Mouse (Mus musculus): ENCODE measurements around the gene Gm960. TPM values are rescaled to one million over a fixed set of nuclear protein-coding genes. Genes with fewer than 3 reads are reported as not detected.

The Gm960 gene
- total RNA-seq (2023) = not detected in 4 replicates

GRCm38 (mm10) chr19:4698205-4698677 is at the start of gene Gm960:
Gene Gm960, minus strand, starts transcription at chr19:4698668.

GRCm38 (mm10) chr19:4711098-4711600 is 12.7 kb upstream of the Gm960 start, which contains the start of gene Sptbn2:
Gene Sptbn2, plus strand, starts transcription at chr19:4711167.

GRCm38 (mm10) chr19:4625179-4625828 is 73.2 kb downstream of the Gm960 start, which contains the start of gene Rce1:
Gene Rce1, minus strand, starts transcription at chr19:4625641.

DNA sequence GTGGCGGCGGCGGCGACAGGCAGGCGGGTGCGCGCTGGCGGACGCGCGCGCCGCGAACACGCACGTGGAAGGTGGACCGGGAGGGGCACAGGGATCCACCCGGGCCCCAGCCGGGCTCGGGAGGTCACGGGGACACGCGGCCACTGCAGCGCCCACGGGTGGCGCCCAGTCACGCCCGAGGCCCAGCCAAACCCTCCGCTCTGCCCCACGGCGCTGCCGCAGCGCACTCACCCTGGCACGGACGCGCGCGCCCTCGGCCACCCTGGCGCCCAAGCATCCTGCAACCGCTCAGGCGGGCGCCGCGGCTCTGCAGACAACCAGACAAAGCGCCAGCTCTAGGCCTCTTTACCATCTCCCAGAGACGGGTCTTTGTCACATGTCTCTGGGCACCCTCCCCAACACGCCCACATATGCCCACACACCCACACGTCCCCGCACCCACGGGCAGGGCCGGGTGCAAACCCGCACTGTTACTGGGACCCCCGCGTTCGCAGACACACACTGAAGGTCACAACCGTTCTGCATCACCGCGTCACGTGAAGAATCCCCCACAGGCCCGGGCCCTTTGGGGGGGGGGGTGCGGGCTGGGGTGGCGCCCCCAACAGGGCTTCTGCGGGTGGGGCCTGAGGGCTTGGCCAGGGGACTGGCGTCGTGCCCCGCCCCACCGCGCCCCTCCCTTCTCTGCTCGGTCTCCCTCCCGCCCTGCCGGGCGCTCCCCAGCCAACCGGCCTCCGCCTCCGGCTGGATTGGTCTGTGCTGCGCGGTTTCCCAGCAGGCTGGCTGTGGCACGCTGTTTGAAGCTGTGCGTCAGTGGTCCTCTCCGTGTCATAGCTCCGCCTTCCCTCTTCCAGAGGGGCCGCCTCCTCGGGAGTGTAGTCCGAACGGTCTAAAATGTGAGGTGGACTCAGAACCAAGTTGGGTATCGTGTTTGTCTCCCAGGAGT is 83.0 kb downstream of the Gm960 start, which contains the start of gene Lrfn4:
TSS of gene Lrfn4 (minus strand) at position 517 of the 943 bp plus-strand sequence.

Other genes with a start within 250 kb of the Gm960 start
- not detected in 4 replicates for gene Syt12, start 221.2 kb downstream of the Gm960 start, total RNA-seq (2023)
- not detected in 4 replicates for gene 2010003K11Rik, start 200.1 kb downstream of the Gm960 start, total RNA-seq (2023)
- 2.4 to 4.6 TPM (median 3.8 TPM) in 4 replicates for gene Pcx, start 188.2 kb downstream of the Gm960 start, total RNA-seq (2023)
- gene Lrfn4, start 83.0 kb downstream of the Gm960 start, total RNA-seq (2023) = 0.30 to 0.46 TPM (median 0.32 TPM) in 4 replicates
- 47.0 to 56.9 TPM (median 51.6 TPM) in 4 replicates for gene Rce1, start 73.0 kb downstream of the Gm960 start, total RNA-seq (2023)
- not detected in 4 replicates for gene Sptbn2, start 12.5 kb upstream of the Gm960 start, total RNA-seq (2023)
- 22.6 to 30.4 TPM (median 26.7 TPM) in 4 replicates for gene Rbm4b, start 57.8 kb upstream of the Gm960 start, total RNA-seq (2023)
- gene Rbm4, start 95.2 kb upstream of the Gm960 start, total RNA-seq (2023) = 61.9 to 70.4 TPM (median 67.2 TPM) in 4 replicates
- 31.5 to 41.0 TPM (median 35.7 TPM) in 4 replicates for gene Gm21992, start 112.9 kb upstream of the Gm960 start, total RNA-seq (2023)
- gene Rbm14, start 113.0 kb upstream of the Gm960 start, total RNA-seq (2023) = 62.0 to 86.9 TPM (median 81.9 TPM) in 4 replicates
- 17.3 to 22.6 TPM (median 21.8 TPM) in 4 replicates for gene Ccs, start 140.7 kb upstream of the Gm960 start, total RNA-seq (2023)
- gene Ccdc87, start 140.7 kb upstream of the Gm960 start, total RNA-seq (2023) = not detected in 4 replicates
- 0.88 to 1.8 TPM (median 1.5 TPM) in 4 replicates for gene Ctsf, start 156.5 kb upstream of the Gm960 start, total RNA-seq (2023)
- not detected in 4 replicates for gene Actn3, start 179.2 kb upstream of the Gm960 start, total RNA-seq (2023)
- gene Zdhhc24, start 180.0 kb upstream of the Gm960 start, total RNA-seq (2023) = 7.5 to 11.4 TPM (median 9.0 TPM) in 4 replicates
- 2.5 to 3.7 TPM (median 2.6 TPM) in 4 replicates for gene Bbs1, start 208.0 kb upstream of the Gm960 start, total RNA-seq (2023)
- 65.2 to 87.2 TPM (median 74.8 TPM) in 4 replicates for gene Dpp3, start 229.6 kb upstream of the Gm960 start, total RNA-seq (2023)
- 1.5 to 2.5 TPM (median 2.0 TPM) in 4 replicates for gene Peli3, start 244.5 kb upstream of the Gm960 start, total RNA-seq (2023)

All from B cell, adult 62 days (primary cell).